Mouse (Mus musculus) olfactory bulb, adult 2 months (tissue): ENCODE results near the gene Vegfb.

Experiments used
- CTCF ChIP-seq: fragments of 200-500 bp; IDR thresholded peaks from 2 replicates; pipeline ENCODE4 v1.5.1; 2012; ENCODE audit warnings: low read depth, mild to moderate bottlenecking, low read length, moderate library complexity; ENCODE audit not compliant: insufficient read depth
- POLR2A ChIP-seq: fragments of 200-500 bp; IDR thresholded peaks from 2 replicates; pipeline ENCODE4 v1.6.1; 2012; ENCODE audit warnings: mild to moderate bottlenecking, low read depth, low read length, moderate library complexity; ENCODE audit not compliant: insufficient read depth

- TF ChIP-seq CTCF: no peak
- TF ChIP-seq POLR2A: no peak
Observed at GRCm38 (mm10) chr19:6936299-6936698, 51.2 kb downstream of the Vegfb start.
